Mouse (Mus musculus): ENCODE measurements around the gene Srl.
"Not testable (repeated sequence)": the region's sequence is repeated elsewhere in the genome, so short reads cannot be mapped to it uniquely, and the experiment has no call there.

Srl gene

DNA sequence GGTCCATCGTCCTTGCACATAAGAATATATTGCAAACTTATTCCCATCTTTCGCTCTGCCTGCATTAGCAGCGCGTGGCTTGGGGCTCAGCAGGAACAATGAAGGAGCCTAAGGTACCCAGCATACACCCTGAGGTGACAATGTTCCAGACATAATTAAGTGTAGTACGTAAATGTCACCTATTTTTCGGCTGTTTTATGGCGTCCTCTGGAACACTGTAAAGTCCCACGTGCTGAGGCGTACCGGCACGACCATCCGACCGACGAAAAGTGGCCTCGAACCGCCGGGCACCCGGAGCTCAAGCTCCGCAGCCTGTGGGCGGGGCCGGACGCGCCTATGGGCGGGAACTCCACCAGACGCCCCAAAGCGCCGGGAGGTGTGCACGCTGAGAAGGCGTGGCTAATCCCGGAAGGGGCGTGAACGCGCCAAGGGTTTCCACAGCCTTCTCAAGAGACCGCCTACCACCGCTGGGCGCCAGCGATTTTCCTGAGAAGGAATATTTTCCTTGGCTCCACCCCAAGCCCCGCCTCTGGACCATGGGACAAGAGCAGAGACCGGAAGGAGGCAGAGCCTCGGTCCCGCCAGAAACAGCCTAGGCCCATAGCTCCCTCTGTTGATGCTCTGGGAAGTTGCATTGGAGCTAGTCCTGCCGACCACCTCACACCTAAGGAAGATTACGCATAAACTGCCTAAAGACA lies at the start of gene Srl:
Srl (minus strand) TSS at position 316 of the 698 bp plus-strand sequence.
- DNase-seq (ENCODE audit: low spot score) = peak; percentile 100

GRCm38 (mm10) chr16:4590236-4590635 lies 48.6 kb upstream of the Srl start:
- DNase-seq (ENCODE audit: low spot score) = no peak

DNA sequence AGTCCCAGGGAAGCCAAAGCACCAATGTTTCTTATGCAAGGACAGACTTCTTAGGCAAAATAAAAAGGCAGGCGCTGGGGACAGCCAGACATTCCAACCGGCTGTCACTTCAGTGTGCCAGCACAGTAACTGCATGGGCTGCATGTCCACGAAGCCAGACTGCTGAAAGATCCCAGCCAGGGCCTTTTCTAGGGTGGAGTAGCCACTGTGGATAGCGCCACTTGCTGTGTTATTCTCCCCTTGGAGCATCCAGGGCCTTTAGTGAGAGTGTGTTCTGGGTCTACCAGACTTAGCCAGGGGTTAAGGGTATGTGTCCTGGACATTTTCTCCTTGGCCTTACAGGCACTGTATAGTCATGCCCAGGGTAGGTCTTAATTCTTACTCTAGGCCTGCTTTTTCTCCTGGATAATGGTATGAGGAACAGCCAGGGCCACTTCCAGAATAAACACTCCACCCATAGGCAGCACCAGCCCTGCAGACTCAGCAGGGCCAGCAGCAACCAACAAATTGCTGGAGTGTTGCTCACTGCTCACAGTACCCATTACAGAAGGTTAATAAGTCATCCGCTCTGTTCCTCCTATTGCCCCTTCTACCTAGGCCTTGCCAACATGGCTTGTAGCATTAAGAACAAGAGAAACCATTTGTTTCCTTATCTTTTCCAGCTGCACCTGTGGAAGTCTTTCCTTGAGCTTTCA lies 46.0 kb upstream of the Srl start:
- no peak for DNase-seq (ENCODE audit: low spot score)

DNA sequence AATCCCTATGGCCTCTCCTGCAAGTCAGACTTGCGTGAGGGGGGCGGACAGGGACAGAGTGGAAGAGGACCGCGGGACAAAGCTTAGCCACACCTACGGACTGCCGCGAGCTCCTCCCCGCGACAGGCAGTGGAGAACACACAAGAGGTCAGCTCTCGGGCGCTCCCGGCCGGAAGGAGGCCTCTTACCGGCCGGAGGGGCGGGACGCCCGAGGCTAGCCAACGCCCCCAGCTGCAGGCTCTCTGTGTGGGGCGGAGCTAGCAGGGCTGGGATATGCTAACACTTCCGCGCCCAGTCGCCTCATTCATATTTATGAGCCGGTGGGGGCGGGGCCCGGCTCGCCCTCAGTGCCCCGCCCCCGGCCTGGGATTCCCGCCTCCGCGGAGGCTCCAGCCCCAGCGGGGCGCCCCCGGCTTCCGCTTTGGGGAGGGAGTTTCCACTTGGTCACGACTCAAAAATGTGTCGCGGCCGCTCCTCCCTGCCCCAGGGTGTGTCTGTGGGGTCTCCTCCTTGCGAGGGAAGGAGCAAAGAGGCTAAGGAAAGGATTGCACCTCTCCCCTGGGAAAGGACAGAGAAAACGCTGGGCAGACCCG lies 45.0 kb upstream of the Srl start:
- DNase-seq (ENCODE audit: low spot score) = peak; percentile 93

GRCm38 (mm10) chr16:4585642-4586530 lies 44.3 kb upstream of the Srl start:
- DNase-seq (ENCODE audit: low spot score) = no peak

DNA sequence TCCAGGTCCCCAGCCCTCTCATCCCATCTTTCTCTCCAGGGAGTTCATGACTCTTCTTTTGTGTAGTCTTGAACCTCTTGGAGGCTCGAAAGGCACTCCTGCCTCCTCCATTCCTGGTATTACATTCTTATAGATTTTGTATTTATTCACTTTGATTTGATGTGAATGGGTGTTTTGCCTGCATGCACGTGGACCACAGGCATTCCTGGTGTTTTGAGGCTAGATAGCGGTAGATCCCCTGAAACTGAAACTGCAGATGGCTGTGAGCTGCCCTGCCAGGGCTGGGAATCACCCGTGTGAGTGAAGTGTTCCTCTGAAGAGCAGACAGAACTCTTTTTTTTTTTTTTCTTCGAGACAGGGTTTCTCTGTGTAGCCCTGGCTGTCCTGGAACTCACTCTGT lies 42.8 kb upstream of the Srl start:
- DNase-seq (ENCODE audit: low spot score) = no peak

- no peak for DNase-seq (ENCODE audit: low spot score)
These were observed 42.2 kb upstream of the Srl start for GRCm38 (mm10) chr16:4583807-4584206.

DNA sequence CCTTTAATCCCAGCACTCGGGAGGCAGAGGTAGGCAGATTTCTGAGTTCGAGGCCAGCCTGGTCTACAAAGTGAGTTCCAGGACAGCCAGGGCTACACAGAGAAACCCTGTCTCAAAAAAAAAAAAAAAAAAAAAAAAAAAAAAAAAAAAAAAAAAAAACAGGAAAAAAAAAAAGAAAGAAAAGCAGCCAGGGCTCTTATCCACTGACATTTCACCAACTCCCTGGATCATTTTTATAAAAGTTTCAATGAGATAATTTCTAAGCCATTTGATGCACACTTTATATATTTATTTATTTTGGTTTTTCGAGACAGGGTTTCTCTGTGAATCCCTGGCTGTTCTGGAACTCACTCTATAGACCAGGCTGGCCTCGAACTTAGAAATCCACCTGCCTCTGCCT lies 39.6 kb upstream of the Srl start:
- not testable (repeated sequence) for DNase-seq (ENCODE audit: low spot score)

DNA sequence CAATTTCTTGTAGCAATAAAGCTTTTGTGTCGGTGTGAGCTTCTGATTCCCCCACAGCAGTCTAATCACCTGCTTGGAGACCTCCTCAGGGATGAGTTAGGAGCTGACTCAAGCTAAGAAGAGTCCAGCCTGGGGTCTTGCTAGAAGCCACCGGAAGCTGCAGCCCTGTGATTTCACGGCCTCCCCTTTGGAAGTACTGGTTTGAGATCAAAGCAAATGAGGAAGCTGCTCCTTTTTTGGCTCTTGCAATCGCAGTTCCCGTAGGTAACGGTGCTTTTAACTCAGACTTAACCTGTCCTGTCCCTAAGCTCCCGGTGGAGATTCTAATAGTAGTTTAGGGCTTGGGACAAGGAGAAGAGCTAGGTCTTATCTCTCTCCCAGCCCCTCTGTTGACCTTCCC lies 37.0 kb upstream of the Srl start:
- DNase-seq (ENCODE audit: low spot score) = no peak

DNA sequence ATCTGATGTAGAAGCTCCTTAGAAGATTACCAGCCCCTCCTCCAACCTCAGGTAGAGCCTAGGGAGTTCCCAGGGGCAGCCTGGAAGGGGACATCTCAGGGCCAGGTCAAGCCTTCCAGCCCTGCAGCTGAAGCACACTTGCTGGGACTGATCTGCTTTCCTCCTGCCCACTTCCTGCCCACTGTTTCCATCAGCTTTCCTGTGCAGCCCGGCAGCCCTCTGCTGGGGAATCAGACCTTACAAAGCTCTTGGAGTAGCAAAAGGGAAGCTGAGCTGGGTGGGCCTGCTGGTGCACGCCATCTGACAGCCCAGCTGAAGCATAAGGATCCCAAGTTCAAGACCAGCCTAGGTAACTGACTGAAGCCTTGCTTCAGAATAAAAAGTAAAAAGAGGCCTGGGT lies 35.3 kb upstream of the Srl start:
- DNase-seq (ENCODE audit: low spot score) = no peak

DNA sequence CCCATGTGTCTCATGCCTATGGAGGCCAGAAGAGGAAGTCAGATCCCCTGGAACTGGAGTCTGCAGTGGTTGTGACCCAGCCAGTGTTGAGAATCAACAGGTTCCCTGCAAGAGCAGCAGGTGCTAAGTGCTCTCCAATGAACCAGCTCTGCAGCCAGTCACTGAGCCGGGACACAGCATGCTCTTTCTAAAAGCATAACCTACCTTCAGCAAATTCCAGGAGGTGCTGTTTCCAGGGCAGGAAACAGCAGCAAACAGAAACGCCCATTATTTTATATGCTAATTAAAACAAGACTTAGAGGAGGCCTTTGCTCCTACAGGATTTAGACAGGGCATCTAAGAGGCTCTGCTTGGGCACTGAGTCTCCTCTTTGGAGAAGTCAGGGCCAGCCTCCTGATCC lies 34.4 kb upstream of the Srl start:
- no peak for DNase-seq (ENCODE audit: low spot score)

DNA sequence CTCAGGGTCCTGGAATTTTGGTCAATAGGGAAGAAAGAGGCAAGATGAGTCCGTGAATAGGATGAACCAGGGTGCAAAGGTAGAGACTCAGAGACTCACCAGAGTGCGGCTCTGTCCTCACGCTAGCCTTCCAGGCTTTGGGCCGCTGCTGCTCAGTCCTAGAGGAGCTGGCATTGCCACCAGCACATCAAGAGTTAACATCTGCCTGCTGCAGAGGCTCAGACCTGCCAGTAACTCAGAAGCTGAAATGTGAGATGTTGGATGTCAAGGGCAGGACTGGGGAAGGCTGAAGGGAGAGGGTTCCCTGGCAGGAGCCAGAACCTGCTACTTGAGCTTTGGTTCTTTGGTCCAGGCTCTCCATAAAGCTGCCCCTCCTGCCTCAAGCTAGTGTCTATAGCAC lies 29.1 kb upstream of the Srl start:
- no peak for DNase-seq (ENCODE audit: low spot score)

DNA sequence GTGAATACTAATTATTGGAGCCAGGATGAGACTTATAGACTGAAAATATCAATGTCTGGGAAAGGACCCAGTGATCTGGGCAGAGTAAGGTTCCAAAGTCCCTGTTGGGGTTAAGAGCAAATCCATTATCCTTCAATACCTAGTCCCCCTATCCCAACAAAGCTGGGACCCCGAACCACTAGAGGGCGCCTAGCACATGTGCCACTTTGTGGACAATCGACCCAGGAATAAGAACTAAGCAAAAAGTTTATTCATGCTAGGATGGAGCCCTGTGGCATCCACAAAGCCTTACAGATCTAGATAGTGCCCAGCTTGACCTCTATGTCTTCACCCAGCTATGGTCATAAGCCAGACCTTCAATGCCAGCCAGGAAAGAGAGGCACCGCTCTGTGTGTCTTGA lies 26.3 kb upstream of the Srl start:
- peak; percentile 82 for DNase-seq (ENCODE audit: low spot score)

- peak; percentile 69 for DNase-seq (ENCODE audit: low spot score)
These were observed 18.7 kb upstream of the Srl start for GRCm38 (mm10) chr16:4560145-4560952.

- DNase-seq (ENCODE audit: low spot score) = peak; percentile 91
These were observed 18.1 kb upstream of the Srl start, which contains the start of gene Tfap4 for GRCm38 (mm10) chr16:4559715-4560144. Gene Tfap4 (minus strand): TSS chr16:4559854.

GRCm38 (mm10) chr16:4558980-4559631 lies 17.5 kb upstream of the Srl start:
- peak; percentile 73 for DNase-seq (ENCODE audit: low spot score)

GRCm38 (mm10) chr16:4558384-4558979 lies 16.9 kb upstream of the Srl start:
- peak; percentile 93 for DNase-seq (ENCODE audit: low spot score)

- peak; percentile 62 for DNase-seq (ENCODE audit: low spot score)
These were observed 16.3 kb upstream of the Srl start for GRCm38 (mm10) chr16:4557949-4558348.

- DNase-seq (ENCODE audit: low spot score) = no peak
These were observed 15.5 kb upstream of the Srl start for GRCm38 (mm10) chr16:4557085-4557484.

- DNase-seq (ENCODE audit: low spot score) = no peak
These were observed 13.9 kb upstream of the Srl start for GRCm38 (mm10) chr16:4555555-4555954.
